In the genomic region with DNA sequence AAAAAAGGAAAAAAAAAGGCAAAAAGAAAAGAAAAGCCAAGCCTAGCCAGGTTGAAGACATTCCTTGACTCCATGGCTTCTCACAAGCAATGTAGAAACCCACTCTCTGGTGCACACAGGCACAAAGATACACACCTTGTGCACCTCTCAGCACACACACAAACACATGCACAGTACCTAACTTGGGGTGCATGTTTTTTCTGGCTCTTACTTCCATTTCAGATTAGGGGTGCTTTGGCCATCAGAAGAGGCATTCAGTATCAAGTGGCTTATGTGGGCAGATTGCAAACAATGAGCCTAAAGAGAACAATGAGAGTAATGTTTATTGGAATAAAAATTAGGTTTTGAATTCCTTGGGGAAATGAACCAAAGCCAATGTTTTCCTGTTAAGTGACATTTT, we compare ENCODE assay signal across 8 mouse cellular contexts.
DNase-seq lines count a peak whose midpoint lies in the region; ATAC-seq and TF ChIP-seq lines count a peak whose summit lies in the region.

No protein-coding gene starts in this region.

- no peaks in the 10 kb centered on the region for H3K9me3 ChIP-seq in heart, embryonic 11.5 days (replicated peaks; ENCODE audit: control insufficient read depth, low read length)
- H3K9me3 ChIP-seq in lung, postnatal 0 days (ENCODE audit: low read length): no peaks in the 10 kb centered on the region
- no peaks in the 10 kb centered on the region for H3K9me3 ChIP-seq in limb, embryonic 10.5 days (replicated peaks)
- H3K9me3 ChIP-seq in stomach, embryonic 16.5 days (replicated peaks; ENCODE audit: control insufficient read depth, low read length): no peaks in the 10 kb centered on the region

- no peak for TF ChIP-seq CTCF in lung, postnatal 0 days (IDR thresholded peaks at IDR 0.05)

- DNase-seq in heart, postnatal 4 days: no peak
- DNase-seq in lung, postnatal 0 days (ENCODE audit: low spot score): no peak
- no peak for DNase-seq in lung, postnatal 10 days
- DNase-seq in limb, embryonic 10.5 days (ENCODE audit: low spot score): no peak
- DNase-seq in layer of hippocampus, postnatal 25 days (ENCODE audit: extremely low spot score in 1 of 2, low spot score in 1 of 2): no peak

- H3K27ac ChIP-seq in heart, embryonic 11.5 days (ENCODE audit: low read depth, low read length): peak overlapping the region; percentile 90; the same call in 1 of the 2 replicates
- no peak overlapping the region for H3K27ac ChIP-seq in lung, postnatal 0 days (ENCODE audit: low read length)
- no peak overlapping the region for H3K27ac ChIP-seq in limb, embryonic 10.5 days
- H3K27ac ChIP-seq in stomach, embryonic 16.5 days (ENCODE audit: low read length): no peak overlapping the region

- no peak overlapping the region; the same call in 1 of the 2 replicates for H3K9ac ChIP-seq in heart, embryonic 11.5 days (ENCODE audit: low read depth, low read length)
- no peak overlapping the region for H3K9ac ChIP-seq in lung, postnatal 0 days (replicated peaks; ENCODE audit: low read depth)
- H3K9ac ChIP-seq in stomach, embryonic 16.5 days (ENCODE audit: low read length): no peak overlapping the region

- H3K4me1 ChIP-seq in heart, embryonic 11.5 days (ENCODE audit: control insufficient read depth, insufficient read depth, low read length): no peaks in the 10 kb centered on the region
- no peaks in the 10 kb centered on the region; the same call in 1 of the 2 replicates for H3K4me1 ChIP-seq in lung, postnatal 0 days (ENCODE audit: insufficient read depth, low read depth, low read length)
- peaks cover 8% of the 10 kb centered on the region; the same call in 1 of the 2 replicates for H3K4me1 ChIP-seq in limb, embryonic 10.5 days
- peaks cover 9% of the 10 kb centered on the region; the same call in 1 of the 2 replicates for H3K4me1 ChIP-seq in stomach, embryonic 16.5 days (ENCODE audit: control insufficient read depth, insufficient read depth, low read length)

- H3K4me2 ChIP-seq in heart, embryonic 11.5 days: peak overlapping the region; percentile 64
- peak overlapping the region; percentile 46 for H3K4me2 ChIP-seq in lung, postnatal 0 days (replicated peaks; ENCODE audit: low read depth, low read length)
- peak overlapping the region; percentile 49; the same call in 1 of the 2 replicates for H3K4me2 ChIP-seq in stomach, embryonic 16.5 days (ENCODE audit: low read depth, low read length)

- no peaks in the 10 kb centered on the region for H3K36me3 ChIP-seq in heart, embryonic 11.5 days (ENCODE audit: control insufficient read depth, insufficient read depth, low read length)
- no peaks in the 10 kb centered on the region for H3K36me3 ChIP-seq in lung, postnatal 0 days (ENCODE audit: insufficient read depth, low read length)
- H3K36me3 ChIP-seq in limb, embryonic 10.5 days: no peaks in the 10 kb centered on the region
- no peaks in the 10 kb centered on the region for H3K36me3 ChIP-seq in stomach, embryonic 16.5 days (ENCODE audit: control insufficient read depth, insufficient read depth, low read length)

- no peak overlapping the region; the same call in 1 of the 2 replicates for H3K4me3 ChIP-seq in heart, embryonic 11.5 days (ENCODE audit: low read depth, low read length)
- no peak overlapping the region for H3K4me3 ChIP-seq in lung, postnatal 0 days (ENCODE audit: low read depth, low read length)
- H3K4me3 ChIP-seq in limb, embryonic 10.5 days: 0 out of 2 replicates have a peak overlapping the region, but pooled peaks have one; percentile 23
- no peak overlapping the region; the same call in 1 of the 2 replicates for H3K4me3 ChIP-seq in stomach, embryonic 16.5 days (replicated peaks; ENCODE audit: low read length)

- no peak for TF ChIP-seq EP300 in lung, postnatal 0 days (IDR thresholded peaks at IDR 0.05)

- no peaks in the 10 kb centered on the region for H3K27me3 ChIP-seq in heart, embryonic 11.5 days (ENCODE audit: control insufficient read depth, insufficient read depth, low read length)
- no peaks in the 10 kb centered on the region for H3K27me3 ChIP-seq in lung, postnatal 0 days (replicated peaks; ENCODE audit: insufficient read depth, low read length)
- no peaks in the 10 kb centered on the region for H3K27me3 ChIP-seq in limb, embryonic 10.5 days (ENCODE audit: low read depth, poor library complexity, severe bottlenecking)
- no peaks in the 10 kb centered on the region for H3K27me3 ChIP-seq in stomach, embryonic 16.5 days (ENCODE audit: control insufficient read depth, insufficient read depth, low read length)

- no peak for ATAC-seq in heart, embryonic 11.5 days (replicated peaks; ENCODE audit: insufficient number of reproducible peaks, low FRiP score, low TSS enrichment)
- ATAC-seq in lung, postnatal 0 days: no peak
- no peak for ATAC-seq in stomach, embryonic 16.5 days (ENCODE audit: insufficient read depth, low FRiP score)
- ATAC-seq in CD4-positive, CD25-positive, alpha-beta regulatory T cell, adult 4 months: no peak
